Mouse (Mus musculus): ENCODE results near the gene Rbmxl2.

GRCm38 (mm10) chr7:107209204-107209860 lies at the start of gene Rbmxl2:
- no peak for TF ChIP-seq CTCF (IDR thresholded peaks at IDR 0.05; ENCODE audit: low read depth)
- TF ChIP-seq EP300 (IDR thresholded peaks at IDR 0.05; ENCODE audit: low read depth): no peak
